Mouse (Mus musculus): ENCODE data around the gene Hoxa11. TPM values are rescaled to one million over a fixed set of nuclear protein-coding genes. Genes with fewer than 3 reads are reported as not detected.
A peak's percentile ranks its signal among the peaks of the same experiment; 100 is the strongest.

Hoxa11 gene
- total RNA-seq, 1 experiment, result 0.31 TPM

- no peak overlapping the region for H3K27ac ChIP-seq (ENCODE audit: insufficient read depth, low read depth, low read length, poor library complexity, severe bottlenecking)
- no peak for DNase-seq (ENCODE audit: low read depth, low spot score)
- no peak for TF ChIP-seq HCFC1 (IDR thresholded peaks at IDR 0.05; ENCODE audit: borderline replicate concordance, insufficient read depth, low read length)
- TF ChIP-seq ZNF384 (IDR thresholded peaks at IDR 0.05; ENCODE audit: low read depth, low read length), result no peak
- no peak for TF ChIP-seq CHD2 (IDR thresholded peaks at IDR 0.05; ENCODE audit: low read depth, low read length)
- no peak for TF ChIP-seq ZC3H11A (IDR thresholded peaks at IDR 0.05; ENCODE audit: borderline replicate concordance, low read depth, low read length)
- no peak for TF ChIP-seq MAFK (IDR thresholded peaks at IDR 0.05; ENCODE audit: insufficient read depth, low read depth, low read length)
- H3K36me3 ChIP-seq (ENCODE audit: control insufficient read depth, insufficient read depth, low read length, poor library complexity, severe bottlenecking), result no peaks in the 10 kb centered on the region
- H3K9ac ChIP-seq (ENCODE audit: insufficient read depth, low read depth, low read length, poor library complexity, severe bottlenecking), result no peak overlapping the region
- H3K9me3 ChIP-seq (ENCODE audit: control insufficient read depth, insufficient read depth, low read depth, low read length), result no peaks in the 10 kb centered on the region
- in situ Hi-C loops (cut with MboI; ENCODE audit: low sequenced_read_pairs in 2 of 2, unreplicated experiment in 2 of 2), result loop anchor here (10.0 to 25.0 kb wide), 4 partner anchors 57 to 1047 kb away; partner anchors contain the start of gene Hoxa2 (in 2 of the 2)
- peaks cover 0 to 7% of the 10 kb centered on the region in 2 experiments; a peak in 1 of 4 replicates for H3K4me1 ChIP-seq (ENCODE audit: control insufficient read depth in 2 of 2, insufficient read depth in 2 of 2, low read length in 2 of 2, poor library complexity in 1 of 2)
- H3K4me3 ChIP-seq (ENCODE audit: insufficient read depth in 1 of 2, low read depth in 1 of 2, low read length in 2 of 2, poor library complexity in 1 of 2, severe bottlenecking in 1 of 2), result peak overlapping the region in 1 of 2 experiments; percentile 32; a peak in 1 of 4 replicates
These were observed 23.5 kb downstream of the Hoxa11 start for GRCm38 (mm10) chr6:52221993-52222685.

- in situ Hi-C loops (cut with MboI; ENCODE audit: low sequenced_read_pairs in 2 of 2, unreplicated experiment in 2 of 2), result loop anchor here (10.0 to 25.0 kb wide), 4 partner anchors 57 to 1047 kb away; partner anchors contain the start of gene Hoxa2 (in 2 of the 2)
- Histone ChIP-seq H3K4me3 (ENCODE audit: insufficient read depth in 1 of 2, low read depth in 1 of 2, low read length in 2 of 2, poor library complexity in 1 of 2, severe bottlenecking in 1 of 2) (peak within 1 kb of the TSS; percentile 51 to 66), H3K9ac (ENCODE audit: insufficient read depth, low read depth, low read length, poor library complexity, severe bottlenecking) (peak within 1 kb of the TSS; percentile 63), H3K4me1 (ENCODE audit: control insufficient read depth in 2 of 2, insufficient read depth in 2 of 2, low read length in 2 of 2, poor library complexity in 1 of 2) (peaks cover 0 to 8% of the 10 kb centered on the region in 2 experiments; a peak in 1 of 4 replicates), H3K9me3 (ENCODE audit: control insufficient read depth, insufficient read depth, low read depth, low read length) (no peaks in the 10 kb centered on the region), H3K36me3 (ENCODE audit: control insufficient read depth, insufficient read depth, low read length, poor library complexity, severe bottlenecking) (no peaks in the 10 kb centered on the region), H3K27ac (ENCODE audit: insufficient read depth, low read depth, low read length, poor library complexity, severe bottlenecking) (no peak within 1 kb of the TSS)
- TF ChIP-seq ZNF384 (IDR thresholded peaks at IDR 0.05; ENCODE audit: low read depth, low read length) (no peak), CHD2 (IDR thresholded peaks at IDR 0.05; ENCODE audit: low read depth, low read length) (no peak), HCFC1 (IDR thresholded peaks at IDR 0.05; ENCODE audit: borderline replicate concordance, insufficient read depth, low read length) (no peak), MAFK (IDR thresholded peaks at IDR 0.05; ENCODE audit: insufficient read depth, low read depth, low read length) (no peak), ZC3H11A (IDR thresholded peaks at IDR 0.05; ENCODE audit: borderline replicate concordance, low read depth, low read length) (peak; percentile 92)
- DNase-seq (ENCODE audit: low read depth, low spot score), result no peak
These were observed 24.1 kb downstream of the Hoxa11 start, which contains the start of gene Hoxa7 for GRCm38 (mm10) chr6:52221337-52221992. Hoxa7 (minus strand) TSS chr6:52221854.

GRCm38 (mm10) chr6:52220865-52221310 is 24.7 kb downstream of the Hoxa11 start:
- no peak for DNase-seq (ENCODE audit: low read depth, low spot score)
- peaks cover 0 to 8% of the 10 kb centered on the region in 2 experiments; a peak in 1 of 4 replicates for H3K4me1 ChIP-seq (ENCODE audit: control insufficient read depth in 2 of 2, insufficient read depth in 2 of 2, low read length in 2 of 2, poor library complexity in 1 of 2)
- H3K9ac ChIP-seq (ENCODE audit: insufficient read depth, low read depth, low read length, poor library complexity, severe bottlenecking), result no peak overlapping the region
- in situ Hi-C loops (cut with MboI; ENCODE audit: low sequenced_read_pairs in 2 of 2, unreplicated experiment in 2 of 2), result loop anchor here (10.0 to 25.0 kb wide), 4 partner anchors 56 to 1046 kb away; partner anchors contain the start of gene Hoxa2 (in 2 of the 2)
- no peaks in the 10 kb centered on the region for H3K9me3 ChIP-seq (ENCODE audit: control insufficient read depth, insufficient read depth, low read depth, low read length)
- TF ChIP-seq ZC3H11A (IDR thresholded peaks at IDR 0.05; ENCODE audit: borderline replicate concordance, low read depth, low read length) (no peak), MAFK (IDR thresholded peaks at IDR 0.05; ENCODE audit: insufficient read depth, low read depth, low read length) (no peak)
- no peaks in the 10 kb centered on the region for H3K36me3 ChIP-seq (ENCODE audit: control insufficient read depth, insufficient read depth, low read length, poor library complexity, severe bottlenecking)
- H3K4me3 ChIP-seq (ENCODE audit: insufficient read depth in 1 of 2, low read depth in 1 of 2, low read length in 2 of 2, poor library complexity in 1 of 2, severe bottlenecking in 1 of 2), result peak overlapping the region in 1 of 2 experiments; percentile 66; a peak in 1 of 4 replicates
- no peak overlapping the region for H3K27ac ChIP-seq (ENCODE audit: insufficient read depth, low read depth, low read length, poor library complexity, severe bottlenecking)

- Histone ChIP-seq H3K36me3 (ENCODE audit: control insufficient read depth, insufficient read depth, low read length, poor library complexity, severe bottlenecking) (no peaks in the 10 kb centered on the region), H3K4me1 (ENCODE audit: control insufficient read depth in 2 of 2, insufficient read depth in 2 of 2, low read length in 2 of 2, poor library complexity in 1 of 2) (peaks cover 0 to 8% of the 10 kb centered on the region in 2 experiments; a peak in 1 of 4 replicates), H3K4me3 (ENCODE audit: insufficient read depth in 1 of 2, low read depth in 1 of 2, low read length in 2 of 2, poor library complexity in 1 of 2, severe bottlenecking in 1 of 2) (no peak overlapping the region), H3K9me3 (ENCODE audit: control insufficient read depth, insufficient read depth, low read depth, low read length) (no peaks in the 10 kb centered on the region), H3K27ac (ENCODE audit: insufficient read depth, low read depth, low read length, poor library complexity, severe bottlenecking) (no peak overlapping the region), H3K9ac (ENCODE audit: insufficient read depth, low read depth, low read length, poor library complexity, severe bottlenecking) (no peak overlapping the region)
- DNase-seq (ENCODE audit: low read depth, low spot score), result no peak
- TF ChIP-seq HCFC1 (IDR thresholded peaks at IDR 0.05; ENCODE audit: borderline replicate concordance, insufficient read depth, low read length), result no peak
- TF ChIP-seq ZC3H11A (IDR thresholded peaks at IDR 0.05; ENCODE audit: borderline replicate concordance, low read depth, low read length), result no peak
- TF ChIP-seq MAFK (IDR thresholded peaks at IDR 0.05; ENCODE audit: insufficient read depth, low read depth, low read length), result no peak
- no peak for TF ChIP-seq ZNF384 (IDR thresholded peaks at IDR 0.05; ENCODE audit: low read depth, low read length)
- no peak for TF ChIP-seq CHD2 (IDR thresholded peaks at IDR 0.05; ENCODE audit: low read depth, low read length)
- in situ Hi-C loops (cut with MboI; ENCODE audit: low sequenced_read_pairs in 2 of 2, unreplicated experiment in 2 of 2), result loop anchor here (10.0 to 25.0 kb wide), 4 partner anchors 55 to 1045 kb away; partner anchors contain the start of gene Hoxa2 (in 2 of the 2)
These were observed 25.4 kb downstream of the Hoxa11 start for GRCm38 (mm10) chr6:52220003-52220864.
